Comparison of ENCODE assay signal across 9 mouse cellular contexts in genomic region chr17:70751676-70752075, GRCm38 (mm10).
A peak's percentile ranks its signal among the peaks of the same experiment; 100 is the strongest.
DNase-seq lines count a peak whose midpoint lies in the region; ATAC-seq and TF ChIP-seq lines count a peak whose summit lies in the region.
"Had no signal": no experiment of that assay in that cellular context is flagged by ENCODE, and none has a peak within 500 bp of the region (broad histone marks: within the 10 kb centered on the region; RNA-seq: fewer than 3 reads in every experiment).

No protein-coding gene starts in this region.

- H3K9ac ChIP-seq in heart, adult 2 months (ENCODE audit: low read depth, low read length) = peak overlapping the region; percentile 82
- no peak overlapping the region for H3K9ac ChIP-seq in liver, embryonic 14.5 days (replicated peaks)

- WGBS in heart, adult 2 months = 52% methylated on average over 6 of the region's 6 CpGs
- WGBS in spleen, adult 2 months = 61% methylated on average over 6 of the region's 6 CpGs
- 33% methylated on average over 6 of the region's 6 CpGs for WGBS in liver, embryonic 14.5 days (ENCODE audit: insufficient replicate concordance)

- peak overlapping the region; percentile 53; the same call in 1 of the 2 replicates for H3K4me2 ChIP-seq in liver, embryonic 14.5 days (ENCODE audit: low read depth)

- ATAC-seq in liver, embryonic 14.5 days (ENCODE audit: insufficient read depth) = no peak
- ATAC-seq in erythroid progenitor cell, adult 5-6 weeks (replicated peaks; ENCODE audit: low FRiP score, poor library complexity, severe bottlenecking) = no peak

- no peak for TF ChIP-seq CTCF in heart, adult 2 months (IDR thresholded peaks at IDR 0.05)
- no peak for TF ChIP-seq CTCF in spleen, adult 2 months (IDR thresholded peaks at IDR 0.05; ENCODE audit: extremely low read depth, insufficient read depth, insufficient read length, insufficient replicate concordance)
- no peak for TF ChIP-seq CTCF in liver, embryonic 14.5 days (IDR thresholded peaks at IDR 0.05; ENCODE audit: low read depth)

- H3K27me3 ChIP-seq in heart, adult 2 months (ENCODE audit: control insufficient read depth, insufficient read depth, low read length) = no peaks in the 10 kb centered on the region
- no peaks in the 10 kb centered on the region for H3K27me3 ChIP-seq in spleen, adult 2 months (ENCODE audit: control insufficient read depth, insufficient read depth, low read length)
- H3K27me3 ChIP-seq in liver, embryonic 14.5 days (ENCODE audit: control insufficient read depth, insufficient read depth, low read length) = peaks cover 13% of the 10 kb centered on the region

- H3K36me3 ChIP-seq in heart, adult 2 months (ENCODE audit: control insufficient read depth, insufficient read depth, low read length) = peaks cover 2% of the 10 kb centered on the region; the same call in 1 of the 2 replicates
- no peaks in the 10 kb centered on the region for H3K36me3 ChIP-seq in spleen, adult 2 months (ENCODE audit: control insufficient read depth, insufficient read depth, low read length)
- H3K36me3 ChIP-seq in liver, embryonic 14.5 days (replicated peaks; ENCODE audit: control insufficient read depth, insufficient read depth, low read depth) = no peaks in the 10 kb centered on the region

- no peaks in the 10 kb centered on the region for H3K79me2 ChIP-seq in heart, adult 2 months (replicated peaks; ENCODE audit: control insufficient read depth, insufficient read depth, low read length)

- intact Hi-C loops in heart, adult 2 months (cut with DNase I) = loop anchor here (1.0 kb wide), 1 partner anchor 99 kb away; no protein-coding TSS in a partner anchor

- TF ChIP-seq POLR2A in heart, adult 2 months (IDR thresholded peaks at IDR 0.05; ENCODE audit: insufficient read depth, low read depth, low read length) = no peak
- no peak for TF ChIP-seq POLR2A in spleen, adult 2 months (IDR thresholded peaks at IDR 0.05; ENCODE audit: low read depth, low read length)

- H3K4me3 ChIP-seq in heart, adult 2 months = peak overlapping the region; percentile 50
- H3K4me3 ChIP-seq in spleen, adult 2 months (ENCODE audit: extremely low read depth, insufficient read depth, insufficient read length) = peak overlapping the region; percentile 48; the same call in 1 of the 2 replicates
- peak overlapping the region in 1 of 2 experiments; percentile 40; a peak in 1 of 4 replicates for H3K4me3 ChIP-seq in liver, embryonic 14.5 days (ENCODE audit: insufficient read depth in 1 of 2, low read depth in 2 of 2, low read length in 2 of 2)

- no peak for TF ChIP-seq EP300 in heart, adult 2 months (IDR thresholded peaks at IDR 0.05; ENCODE audit: insufficient read depth, low read depth, low read length)
- TF ChIP-seq EP300 in liver, embryonic 14.5 days (IDR thresholded peaks at IDR 0.05; ENCODE audit: low read depth) = no peak

- DNase-seq in heart, adult 2 months = no peak
- no peak for DNase-seq in heart, adult 8-10 months (ENCODE audit: low spot score)
- DNase-seq in spleen, adult 2 months (ENCODE audit: low read depth in 1 of 2, low spot score in 2 of 2) = no peak
- no peak for DNase-seq in spleen, postnatal 4 days (ENCODE audit: low spot score in 2 of 2)
- DNase-seq in liver, embryonic 14.5 days (ENCODE audit: low read depth in 3 of 3, low spot score in 3 of 3) = no peak
- DNase-seq in thymus, postnatal 36 days = no peak
- no peak for DNase-seq in frontal cortex, postnatal 10 days (ENCODE audit: low spot score in 2 of 2)
- DNase-seq: right cerebral cortex, postnatal 14 days had no signal

- no peaks in the 10 kb centered on the region for H3K9me3 ChIP-seq in liver, embryonic 14.5 days (ENCODE audit: control insufficient read depth, low read length)

- H3K27ac ChIP-seq in heart, adult 2 months = peak overlapping the region; percentile 89
- H3K27ac ChIP-seq in spleen, adult 2 months (ENCODE audit: insufficient read depth, low read length) = peak overlapping the region; percentile 54
- H3K27ac ChIP-seq in liver, embryonic 14.5 days = no peak overlapping the region

- H3K4me1 ChIP-seq in heart, adult 2 months (ENCODE audit: control insufficient read depth, insufficient read depth, low read length) = peaks cover 14% of the 10 kb centered on the region
- H3K4me1 ChIP-seq in spleen, adult 2 months (ENCODE audit: control insufficient read depth, insufficient read depth, insufficient read length) = peaks cover 10% of the 10 kb centered on the region; the same call in 1 of the 2 replicates
- peaks cover 0 to 9% of the 10 kb centered on the region in 2 experiments; a peak in 2 of 4 replicates for H3K4me1 ChIP-seq in liver, embryonic 14.5 days (replicated peaks; ENCODE audit: control insufficient read depth in 2 of 2, insufficient read depth in 2 of 2, low read length in 1 of 2)
